Mouse (Mus musculus) CH12.LX (cell line): ENCODE results near the gene Kif22. TPM values are rescaled to one million over a fixed set of nuclear protein-coding genes. Genes with fewer than 3 reads are reported as not detected.

Source experiments
- DNase-seq: peaks from one replicate; pipeline ENCODE4 v3.0.0-alpha.2; 2013; ENCODE audit errors: extremely low read depth
- H3K27ac ChIP-seq: 2 replicates; pipeline ENCODE4 v1.5.1; 2012; ENCODE audit warnings: low read depth, mild to moderate bottlenecking, control low read depth, moderate library complexity; ENCODE audit not compliant: insufficient read depth
- H3K27me3 ChIP-seq: replicated peaks from 2 replicates; pipeline ENCODE3; 2012; ENCODE audit warnings: inconsistent platforms
- H3K36me3 ChIP-seq, 2 experiments: replicated peaks in 1 of 2; 2 replicates each; pipeline versions ENCODE3 to v1.6.1; 2012; ENCODE audit warnings: inconsistent platforms in 1 of 2, low read length in 1 of 2, mild to moderate bottlenecking in 1 of 2, mixed read lengths in 1 of 2, moderate library complexity in 1 of 2; ENCODE audit not compliant: control insufficient read depth in 1 of 2, insufficient read depth in 1 of 2
- H3K4me1 ChIP-seq, 2 experiments: 2 replicates each; pipeline ENCODE4 v1.6.1; 2012; ENCODE audit warnings: inconsistent platforms in 1 of 2, moderate library complexity in 1 of 2; ENCODE audit not compliant: insufficient read depth in 2 of 2, control insufficient read depth in 1 of 2
- H3K4me2 ChIP-seq: 2 replicates; pipeline ENCODE4 v1.6.1; 2012; ENCODE audit warnings: low read depth, mild to moderate bottlenecking, control low read depth; ENCODE audit not compliant: poor library complexity, insufficient read depth, severe bottlenecking
- H3K4me3 ChIP-seq, 3 experiments: fragments of 150-350 bp in 1 of 3; sonication (generic) in 1 of 3; replicated peaks in 1 of 3; 2 replicates each; pipeline versions ENCODE3 to v1.5.1; 2011 to 2012; ENCODE audit warnings: low read depth in 2 of 3, low read length in 2 of 3, mild to moderate bottlenecking in 2 of 3, moderate library complexity in 2 of 3, control low read depth in 1 of 3, improper control_type of control experiment in 1 of 3, inconsistent platforms in 1 of 3, mixed read lengths in 1 of 3; ENCODE audit not compliant: poor library complexity in 1 of 3
- H3K79me2 ChIP-seq: replicated peaks from 2 replicates; pipeline ENCODE4 v1.6.1; 2012; ENCODE audit warnings: mild to moderate bottlenecking, moderate library complexity; ENCODE audit not compliant: control insufficient read depth, poor library complexity, insufficient read depth, severe bottlenecking; ENCODE audit errors: extremely low read depth
- H3K9ac ChIP-seq: 2 replicates; pipeline ENCODE4 v1.6.1; 2012; ENCODE audit warnings: low read depth, mild to moderate bottlenecking, control low read depth, moderate library complexity; ENCODE audit not compliant: insufficient read depth
- H3K9me3 ChIP-seq: replicated peaks from 2 replicates; pipeline ENCODE3; 2012; ENCODE audit warnings: low read length, inconsistent platforms, mixed read lengths
- CHD1 ChIP-seq: IDR thresholded peaks from 2 replicates; pipeline ENCODE4 v1.6.1; 2012; ENCODE audit warnings: low read depth, low read length, improper control_type of control experiment, inconsistent platforms
- E2F4 ChIP-seq: IDR thresholded peaks from 2 replicates; pipeline ENCODE4 v1.6.1; 2011; ENCODE audit warnings: low read depth, low read length, improper control_type of control experiment; ENCODE audit not compliant: insufficient replicate concordance
- HCFC1 ChIP-seq: IDR thresholded peaks from 2 replicates; pipeline ENCODE4 v1.6.1; 2012; ENCODE audit warnings: low read depth, mild to moderate bottlenecking, inconsistent platforms, low read length, improper control_type of control experiment
- IRF4 ChIP-seq: IDR thresholded peaks from 2 replicates; pipeline ENCODE4 v1.6.1; 2014; ENCODE audit warnings: low read depth, mild to moderate bottlenecking, inconsistent platforms, low read length, improper control_type of control experiment
- JUN ChIP-seq: IDR thresholded peaks from 2 replicates; pipeline ENCODE4 v1.6.1; 2011; ENCODE audit warnings: low read depth, mild to moderate bottlenecking, low read length, improper control_type of control experiment, moderate library complexity; ENCODE audit not compliant: insufficient read depth
- KAT2A ChIP-seq: IDR thresholded peaks from 2 replicates; pipeline ENCODE4 v1.6.1; 2012; ENCODE audit warnings: low read length, improper control_type of control experiment, inconsistent platforms; ENCODE audit not compliant: insufficient replicate concordance
- MAX ChIP-seq: IDR thresholded peaks from 2 replicates; pipeline ENCODE4 v1.6.1; 2011; ENCODE audit warnings: low read length, improper control_type of control experiment
- MAZ ChIP-seq: IDR thresholded peaks from 2 replicates; pipeline ENCODE4 v1.6.1; 2012; ENCODE audit warnings: low read depth, mild to moderate bottlenecking, inconsistent platforms, low read length, improper control_type of control experiment, moderate library complexity
- MXI1 ChIP-seq: IDR thresholded peaks from 2 replicates; pipeline ENCODE4 v1.6.1; 2011; ENCODE audit warnings: mild to moderate bottlenecking, low read depth, low read length, improper control_type of control experiment
- MYC ChIP-seq: IDR thresholded peaks from 2 replicates; pipeline ENCODE4 v1.6.1; 2011; ENCODE audit warnings: low read depth, mild to moderate bottlenecking, improper control_type of control experiment, low read length
- POLR2A ChIP-seq: IDR thresholded peaks from 2 replicates; pipeline ENCODE4 v1.6.1; 2011; ENCODE audit warnings: low read depth, mild to moderate bottlenecking, improper control_type of control experiment, low read length
- RAD21 ChIP-seq: IDR thresholded peaks from 2 replicates; pipeline ENCODE4 v1.6.1; 2011; ENCODE audit warnings: low read depth, mild to moderate bottlenecking, low read length, improper control_type of control experiment, moderate library complexity
- SMC3 ChIP-seq: IDR thresholded peaks from 2 replicates; pipeline ENCODE4 v1.6.1; 2011; ENCODE audit warnings: low read depth, low read length, improper control_type of control experiment
- UBTF ChIP-seq: IDR thresholded peaks from 2 replicates; pipeline ENCODE4 v1.6.1; 2012; ENCODE audit warnings: low read depth, mild to moderate bottlenecking, inconsistent platforms, low read length, improper control_type of control experiment, moderate library complexity
- USF1 ChIP-seq: IDR thresholded peaks from 2 replicates; pipeline ENCODE4 v1.6.1; 2014; ENCODE audit warnings: low read depth, mild to moderate bottlenecking, inconsistent platforms, low read length, improper control_type of control experiment
- ZC3H11A ChIP-seq: IDR thresholded peaks from 2 replicates; pipeline ENCODE4 v1.6.1; 2012; ENCODE audit warnings: low read depth, mild to moderate bottlenecking, inconsistent platforms, low read length, improper control_type of control experiment
- ZNF384 ChIP-seq: IDR thresholded peaks from 2 replicates; pipeline ENCODE4 v1.6.1; 2012; ENCODE audit warnings: low read depth, low read length, improper control_type of control experiment, inconsistent platforms
- dilution Hi-C: fragments of 300-500 bp; cut with MboI; formaldehyde crosslinking; loops from 2 replicates; pipeline ENCODE4 v1.14.3; 2020; ENCODE audit warnings: low sequenced_read_pairs; ENCODE audit not compliant: extremely low pct_unique_long_range_greater_than_20kb, extremely low pct_ligation_motif_present
- in situ Hi-C: fragments of 300-500 bp; cut with MboI; formaldehyde crosslinking; loops from 3 replicates; pipeline ENCODE4 v1.14.3; 2019; ENCODE audit warnings: low sequenced_read_pairs, low pct_ligation_motif_present, low pct_unique_long_range_greater_than_20kb, mixed read lengths
- polyA plus RNA-seq: library from polyadenylated mRNA; unstranded; fragments of >175 nt; gene quantifications from 2 replicates; pipeline ENCODE4 v1.2.1, GENCODE M21; 2012; ENCODE audit warnings: low read depth; ENCODE audit not compliant: insufficient read length
- total RNA-seq, 2 experiments: library from RNA; depleted of rRNA; stranded (reverse); fragments of 300-350 nt in 1 of 2; fragments of >200 nt in 1 of 2; gene quantifications; 2 replicates each; pipeline ENCODE4 v1.2.3; 2012 to 2014

Gene Kif22
- total and polyA plus RNA-seq, 3 experiments: 54.2 to 86.2 (median 58.1) TPM

DNA sequence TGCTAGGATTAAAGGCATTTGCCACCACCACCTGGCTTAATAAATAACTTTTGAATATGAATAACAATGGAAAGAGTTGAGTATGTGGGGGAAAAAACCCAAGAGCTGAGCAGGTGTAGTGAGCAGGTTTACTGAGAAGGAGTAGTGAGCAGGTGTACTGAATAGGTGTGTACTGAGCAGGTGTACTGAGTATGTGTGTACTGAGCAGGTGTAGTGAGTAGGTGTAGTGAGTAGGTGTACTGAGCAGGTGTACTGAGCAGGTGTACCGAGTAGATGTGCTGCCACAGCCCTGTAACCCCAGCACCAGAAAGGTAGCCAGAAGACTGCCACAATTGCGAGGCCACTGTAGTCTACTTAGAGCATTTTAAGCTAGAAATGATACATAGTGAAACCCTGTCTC is 42.5 kb upstream of the Kif22 start:
- Histone ChIP-seq H3K27me3 (no peaks in the 10 kb centered on the region), H3K4me2 (no peak overlapping the region), H3K4me3 (no peak overlapping the region), H3K36me3 (no peaks in the 10 kb centered on the region), H3K4me1 (peaks cover 16 to 42% of the 10 kb centered on the region in 2 experiments), H3K9ac (no peak overlapping the region), H3K27ac (no peak overlapping the region), H3K9me3 (no peaks in the 10 kb centered on the region), H3K79me2 (no peaks in the 10 kb centered on the region)
- dilution Hi-C loops: no loop called here
- TF ChIP-seq KAT2A: no peak
- no peak for TF ChIP-seq IRF4
- no peak for TF ChIP-seq MXI1
- TF ChIP-seq RAD21: no peak
- TF ChIP-seq UBTF: no peak
- no peak for TF ChIP-seq JUN
- TF ChIP-seq ZNF384: no peak
- no peak for TF ChIP-seq MYC
- TF ChIP-seq MAZ: no peak
- TF ChIP-seq HCFC1: no peak
- TF ChIP-seq POLR2A: no peak
- no peak for TF ChIP-seq CHD1
- no peak for TF ChIP-seq MAX
- no peak for TF ChIP-seq E2F4
- no peak for TF ChIP-seq USF1
- DNase-seq: no peak
- in situ Hi-C loops: no loop called here

DNA sequence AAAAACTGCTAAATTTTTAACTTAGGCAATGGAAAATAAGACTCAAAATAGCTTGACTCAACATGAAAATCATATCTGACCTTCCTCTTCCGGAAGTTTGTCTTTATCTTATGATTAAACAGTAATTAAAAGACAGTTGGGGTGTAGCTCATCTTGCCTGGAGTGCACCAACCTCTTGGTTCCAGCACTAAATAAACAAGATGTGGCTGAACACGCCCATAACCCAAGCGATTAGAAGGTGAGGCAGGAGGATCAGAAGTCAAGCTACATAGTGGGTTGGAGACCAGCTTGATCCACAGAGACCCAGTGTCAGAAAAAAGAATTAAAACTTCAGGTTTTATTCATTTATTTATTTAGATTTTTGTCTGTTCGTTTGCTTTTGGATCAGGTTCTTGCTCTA is 41.4 kb upstream of the Kif22 start:
- H3K36me3 ChIP-seq: no peaks in the 10 kb centered on the region
- dilution Hi-C loops (no loop called here), in situ Hi-C loops (no loop called here)
- H3K27me3 ChIP-seq: no peaks in the 10 kb centered on the region
- no peak overlapping the region for H3K27ac ChIP-seq
- no peak overlapping the region for H3K4me2 ChIP-seq
- H3K9me3 ChIP-seq: no peaks in the 10 kb centered on the region
- no peak for DNase-seq
- H3K79me2 ChIP-seq: no peaks in the 10 kb centered on the region
- H3K4me1 ChIP-seq: peaks cover 14 to 37% of the 10 kb centered on the region in 2 experiments
- TF ChIP-seq SMC3: no peak
- no peak for TF ChIP-seq IRF4
- no peak for TF ChIP-seq ZC3H11A
- no peak overlapping the region for H3K4me3 ChIP-seq
- no peak overlapping the region for H3K9ac ChIP-seq
